Mouse (Mus musculus): ENCODE data around the gene Napepld. TPM values are rescaled to one million over a fixed set of nuclear protein-coding genes. Genes with fewer than 3 reads are reported as not detected.
"Not testable (repeated sequence)": the region's sequence is repeated elsewhere in the genome, so short reads cannot be mapped to it uniquely, and the experiment has no call there.

Gene Napepld
- total RNA-seq, 1 experiment: 4.3 TPM

- Histone ChIP-seq H3K36me3 (ENCODE audit: control insufficient read depth, insufficient read depth, low read length, poor library complexity, severe bottlenecking) (no peaks in the 10 kb centered on the region), H3K4me1 (ENCODE audit: control insufficient read depth in 2 of 2, insufficient read depth in 2 of 2, low read length in 2 of 2, poor library complexity in 1 of 2) (peaks cover 0 to 5% of the 10 kb centered on the region in 2 experiments; a peak in 1 of 4 replicates), H3K9ac (ENCODE audit: insufficient read depth, low read depth, low read length, poor library complexity, severe bottlenecking) (peak overlapping the region; percentile 64), H3K9me3 (ENCODE audit: control insufficient read depth, insufficient read depth, low read depth, low read length) (no peaks in the 10 kb centered on the region), H3K4me3 (ENCODE audit: insufficient read depth in 1 of 2, low read depth in 1 of 2, low read length in 2 of 2, poor library complexity in 1 of 2, severe bottlenecking in 1 of 2) (peak overlapping the region; percentile 83 to 93), H3K27ac (ENCODE audit: insufficient read depth, low read depth, low read length, poor library complexity, severe bottlenecking) (no peak overlapping the region)
- TF ChIP-seq ZC3H11A (IDR thresholded peaks at IDR 0.05; ENCODE audit: borderline replicate concordance, low read depth, low read length) (no peak), MAFK (IDR thresholded peaks at IDR 0.05; ENCODE audit: insufficient read depth, low read depth, low read length) (no peak), ZNF384 (IDR thresholded peaks at IDR 0.05; ENCODE audit: low read depth, low read length) (no peak), HCFC1 (IDR thresholded peaks at IDR 0.05; ENCODE audit: borderline replicate concordance, insufficient read depth, low read length) (no peak), CHD2 (IDR thresholded peaks at IDR 0.05; ENCODE audit: low read depth, low read length) (no peak)
- no peak for DNase-seq (ENCODE audit: low read depth, low spot score)
- in situ Hi-C loops (cut with MboI; ENCODE audit: low sequenced_read_pairs in 2 of 2, unreplicated experiment in 2 of 2): no loop called here
Measured at GRCm38 (mm10) chr5:21700934-21701333, 262 bp downstream of the Napepld start.

- Histone ChIP-seq H3K27ac (ENCODE audit: insufficient read depth, low read depth, low read length, poor library complexity, severe bottlenecking) (no peak overlapping the region), H3K4me1 (ENCODE audit: control insufficient read depth in 2 of 2, insufficient read depth in 2 of 2, low read length in 2 of 2, poor library complexity in 1 of 2) (peaks cover 0 to 5% of the 10 kb centered on the region in 2 experiments; a peak in 1 of 4 replicates), H3K9me3 (ENCODE audit: control insufficient read depth, insufficient read depth, low read depth, low read length) (no peaks in the 10 kb centered on the region), H3K36me3 (ENCODE audit: control insufficient read depth, insufficient read depth, low read length, poor library complexity, severe bottlenecking) (no peaks in the 10 kb centered on the region), H3K9ac (ENCODE audit: insufficient read depth, low read depth, low read length, poor library complexity, severe bottlenecking) (no peak overlapping the region), H3K4me3 (ENCODE audit: insufficient read depth in 1 of 2, low read depth in 1 of 2, low read length in 2 of 2, poor library complexity in 1 of 2, severe bottlenecking in 1 of 2) (peak overlapping the region; percentile 83 to 93; a peak in 3 of 4 replicates)
- no peak for DNase-seq (ENCODE audit: low read depth, low spot score)
- in situ Hi-C loops (cut with MboI; ENCODE audit: low sequenced_read_pairs in 2 of 2, unreplicated experiment in 2 of 2): no loop called here
- TF ChIP-seq ZNF384 (IDR thresholded peaks at IDR 0.05; ENCODE audit: low read depth, low read length) (no peak), CHD2 (IDR thresholded peaks at IDR 0.05; ENCODE audit: low read depth, low read length) (no peak), ZC3H11A (IDR thresholded peaks at IDR 0.05; ENCODE audit: borderline replicate concordance, low read depth, low read length) (no peak), MAFK (IDR thresholded peaks at IDR 0.05; ENCODE audit: insufficient read depth, low read depth, low read length) (no peak), HCFC1 (IDR thresholded peaks at IDR 0.05; ENCODE audit: borderline replicate concordance, insufficient read depth, low read length) (no peak)
Measured at GRCm38 (mm10) chr5:21700272-21700821, 849 bp downstream of the Napepld start.

GRCm38 (mm10) chr5:21699555-21699954 lies 1.6 kb downstream of the Napepld start:
- DNase-seq (ENCODE audit: low read depth, low spot score); H3K4me1 ChIP-seq (ENCODE audit: control insufficient read depth in 2 of 2, insufficient read depth in 2 of 2, low read length in 2 of 2, poor library complexity in 1 of 2); H3K36me3 ChIP-seq (ENCODE audit: control insufficient read depth, insufficient read depth, low read length, poor library complexity, severe bottlenecking); H3K9me3 ChIP-seq (ENCODE audit: control insufficient read depth, insufficient read depth, low read depth, low read length); H3K27ac ChIP-seq (ENCODE audit: insufficient read depth, low read depth, low read length, poor library complexity, severe bottlenecking); H3K9ac ChIP-seq (ENCODE audit: insufficient read depth, low read depth, low read length, poor library complexity, severe bottlenecking); in situ Hi-C loops (cut with MboI; ENCODE audit: low sequenced_read_pairs in 2 of 2, unreplicated experiment in 2 of 2); H3K4me3 ChIP-seq (ENCODE audit: insufficient read depth in 1 of 2, low read depth in 1 of 2, low read length in 2 of 2, poor library complexity in 1 of 2, severe bottlenecking in 1 of 2): not testable (repeated sequence)

- Histone ChIP-seq H3K9ac (ENCODE audit: insufficient read depth, low read depth, low read length, poor library complexity, severe bottlenecking) (no peak overlapping the region), H3K27ac (ENCODE audit: insufficient read depth, low read depth, low read length, poor library complexity, severe bottlenecking) (no peak overlapping the region), H3K9me3 (ENCODE audit: control insufficient read depth, insufficient read depth, low read depth, low read length) (no peaks in the 10 kb centered on the region), H3K4me3 (ENCODE audit: insufficient read depth in 1 of 2, low read depth in 1 of 2, low read length in 2 of 2, poor library complexity in 1 of 2, severe bottlenecking in 1 of 2) (no peak overlapping the region), H3K4me1 (ENCODE audit: control insufficient read depth in 2 of 2, insufficient read depth in 2 of 2, low read length in 2 of 2, poor library complexity in 1 of 2) (no peaks in the 10 kb centered on the region), H3K36me3 (ENCODE audit: control insufficient read depth, insufficient read depth, low read length, poor library complexity, severe bottlenecking) (no peaks in the 10 kb centered on the region)
- no peak for DNase-seq (ENCODE audit: low read depth, low spot score)
- in situ Hi-C loops (cut with MboI; ENCODE audit: low sequenced_read_pairs in 2 of 2, unreplicated experiment in 2 of 2): no loop called here
- TF ChIP-seq CHD2 (IDR thresholded peaks at IDR 0.05; ENCODE audit: low read depth, low read length) (no peak), ZNF384 (IDR thresholded peaks at IDR 0.05; ENCODE audit: low read depth, low read length) (no peak), HCFC1 (IDR thresholded peaks at IDR 0.05; ENCODE audit: borderline replicate concordance, insufficient read depth, low read length) (no peak), ZC3H11A (IDR thresholded peaks at IDR 0.05; ENCODE audit: borderline replicate concordance, low read depth, low read length) (no peak), MAFK (IDR thresholded peaks at IDR 0.05; ENCODE audit: insufficient read depth, low read depth, low read length) (no peak)
Measured at GRCm38 (mm10) chr5:21694854-21695490, 6.2 kb downstream of the Napepld start.

Data from ES-E14 (cell line).